Mouse (Mus musculus): Measurements from ENCODE around the gene Pitpnc1.

The Pitpnc1 gene

DNA sequence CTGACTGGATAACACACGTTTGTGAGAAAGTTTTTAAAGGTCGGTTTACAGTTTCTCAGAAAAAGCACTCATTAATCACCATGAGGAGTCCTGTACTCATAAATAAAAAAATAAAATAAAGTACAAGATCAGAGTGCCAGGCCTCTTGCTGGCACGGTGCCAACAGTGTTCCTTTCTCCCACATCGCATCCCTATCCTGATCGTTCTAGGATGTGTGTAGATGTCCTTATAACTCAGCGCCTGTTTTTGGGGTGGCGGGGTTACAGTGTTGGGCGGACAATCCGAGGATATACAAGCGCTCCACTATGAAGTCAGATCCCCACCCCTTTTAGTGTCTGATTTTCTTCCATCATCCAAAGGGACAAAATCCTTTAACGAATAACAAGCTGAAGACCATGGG, 94.7 kb downstream of the Pitpnc1 start:
- DNase-seq (ENCODE audit: low read depth, low spot score): no peak

DNA sequence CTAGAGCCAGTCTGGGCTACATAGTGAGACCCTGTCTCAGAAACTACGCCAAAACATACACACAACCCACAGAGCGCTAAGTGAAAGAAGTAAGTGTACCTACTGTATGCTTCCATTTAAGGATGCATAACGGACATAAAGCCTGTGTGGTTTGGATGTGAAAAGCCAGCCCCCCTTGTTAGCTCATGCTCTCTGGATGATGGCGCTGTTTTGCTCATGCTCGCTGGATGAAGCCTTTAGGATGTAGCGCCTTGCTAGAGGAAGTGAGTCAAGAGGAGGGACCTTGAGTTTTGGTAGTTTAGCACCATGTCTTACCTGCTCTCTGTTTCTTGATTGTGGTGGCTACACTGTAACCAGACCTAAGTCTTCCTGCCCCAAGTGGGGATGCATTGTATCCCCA, 96.9 kb downstream of the Pitpnc1 start:
- DNase-seq (ENCODE audit: low read depth, low spot score): no peak

DNA sequence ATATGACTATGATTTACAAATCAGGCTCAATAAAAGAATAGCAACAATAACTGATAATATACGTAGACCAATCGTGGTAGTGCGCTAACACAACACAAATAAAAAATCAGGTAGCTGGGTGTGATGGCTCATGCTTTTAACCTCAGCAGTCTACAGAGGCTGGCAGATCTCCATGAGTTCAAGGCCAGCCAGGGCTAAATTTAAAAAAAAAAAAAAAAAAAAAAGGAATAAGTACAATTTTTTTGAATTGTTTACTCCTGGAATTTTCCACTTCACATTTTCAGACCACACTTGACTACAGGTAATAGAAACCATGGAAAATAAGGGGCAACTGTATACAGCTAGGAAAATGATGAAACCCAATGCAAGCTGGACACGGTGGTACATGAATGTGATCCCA, 97.3 kb downstream of the Pitpnc1 start:
- no peak for DNase-seq (ENCODE audit: low read depth, low spot score)

DNA sequence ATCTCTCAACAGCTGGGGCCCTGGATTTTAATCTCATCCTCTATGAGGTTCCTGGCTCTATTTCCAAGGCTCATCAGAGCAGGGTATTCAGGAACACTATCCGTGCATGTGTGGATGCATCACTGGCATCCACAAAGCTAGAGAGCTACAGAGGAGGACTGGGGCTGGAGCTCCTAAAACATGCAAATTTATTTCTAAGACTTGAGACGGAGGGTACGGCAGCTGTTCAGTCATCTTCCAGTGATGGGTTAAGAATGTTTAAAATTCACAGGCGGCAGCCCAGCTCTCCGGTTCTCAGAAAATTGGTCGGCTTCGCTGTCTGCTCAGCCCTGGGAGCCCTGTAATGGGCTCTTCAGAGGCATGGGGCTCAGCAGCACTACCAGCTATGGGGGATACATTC, 97.8 kb downstream of the Pitpnc1 start:
- DNase-seq (ENCODE audit: low read depth, low spot score): no peak

- no peak for DNase-seq (ENCODE audit: low read depth, low spot score)
Observed at GRCm38 (mm10) chr11:107370476-107370875, 100.0 kb downstream of the Pitpnc1 start.

DNA sequence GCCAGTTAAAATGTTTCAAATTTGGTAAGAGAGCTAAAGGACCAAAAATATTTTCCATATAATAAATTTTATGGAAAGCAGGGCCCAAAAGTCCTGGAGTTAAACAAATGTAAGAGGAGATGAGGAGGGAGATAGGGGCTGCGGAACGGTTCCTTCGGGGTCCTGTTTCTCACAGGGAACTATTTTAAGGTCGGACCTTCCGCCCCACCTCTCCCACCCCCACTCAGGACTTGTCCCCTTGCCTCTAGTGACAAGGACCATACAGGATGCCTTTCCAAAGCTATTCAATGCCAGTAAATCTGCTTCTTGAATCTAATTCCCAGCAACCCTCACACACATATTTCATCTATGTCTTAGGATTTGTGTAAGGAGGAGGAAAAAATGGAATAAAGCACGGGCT, 100.8 kb downstream of the Pitpnc1 start:
- DNase-seq (ENCODE audit: low read depth, low spot score): peak; percentile 61

GRCm38 (mm10) chr11:107365938-107366712, 104.4 kb downstream of the Pitpnc1 start:
- DNase-seq (ENCODE audit: low read depth, low spot score): peak; percentile 82

DNA sequence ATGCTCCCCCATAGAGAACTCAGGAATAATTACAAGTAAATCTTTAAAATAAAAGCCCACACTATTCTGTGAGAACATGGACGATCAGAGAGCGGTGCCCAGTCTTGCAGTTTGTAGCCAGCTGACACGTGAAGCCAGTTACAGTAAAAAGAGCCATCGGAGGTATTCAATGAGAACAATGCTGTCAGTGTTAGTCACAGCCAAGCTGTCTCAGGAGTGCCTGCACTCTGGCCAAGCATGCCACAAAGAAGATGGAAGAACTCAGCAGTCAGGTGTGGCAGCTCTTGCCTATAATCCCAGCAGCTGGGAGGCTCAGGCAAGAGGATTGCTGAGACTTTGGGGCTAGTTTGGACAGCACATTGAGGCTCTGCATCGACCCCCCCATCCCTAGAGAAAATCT, 111.8 kb downstream of the Pitpnc1 start:
- peak; percentile 59 for DNase-seq (ENCODE audit: low read depth, low spot score)

- DNase-seq (ENCODE audit: low read depth, low spot score): no peak
Observed at GRCm38 (mm10) chr11:107356224-107356623, 114.3 kb downstream of the Pitpnc1 start.

DNA sequence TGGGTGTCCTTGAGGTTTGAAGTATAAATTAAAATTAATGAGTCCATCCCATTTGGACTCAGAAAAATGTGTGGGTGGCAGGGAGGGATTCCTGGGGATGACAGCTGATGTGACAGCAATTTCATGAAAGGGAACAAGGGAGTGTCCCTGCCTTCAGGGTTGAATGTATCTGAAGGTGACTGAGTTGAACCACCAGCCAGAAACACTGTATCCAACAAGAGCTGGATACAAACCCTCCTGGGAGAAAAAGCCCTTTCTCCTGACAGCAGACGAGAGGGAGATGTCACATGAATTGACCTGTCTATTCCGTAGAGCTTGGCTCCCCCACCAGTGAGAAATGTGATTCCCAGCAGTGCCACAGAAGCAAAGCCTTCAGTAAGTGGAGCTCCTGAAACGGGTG, 115.0 kb downstream of the Pitpnc1 start:
- no peak for DNase-seq (ENCODE audit: low read depth, low spot score)

GRCm38 (mm10) chr11:107354499-107355143, 115.9 kb downstream of the Pitpnc1 start:
- DNase-seq (ENCODE audit: low read depth, low spot score): no peak

DNA sequence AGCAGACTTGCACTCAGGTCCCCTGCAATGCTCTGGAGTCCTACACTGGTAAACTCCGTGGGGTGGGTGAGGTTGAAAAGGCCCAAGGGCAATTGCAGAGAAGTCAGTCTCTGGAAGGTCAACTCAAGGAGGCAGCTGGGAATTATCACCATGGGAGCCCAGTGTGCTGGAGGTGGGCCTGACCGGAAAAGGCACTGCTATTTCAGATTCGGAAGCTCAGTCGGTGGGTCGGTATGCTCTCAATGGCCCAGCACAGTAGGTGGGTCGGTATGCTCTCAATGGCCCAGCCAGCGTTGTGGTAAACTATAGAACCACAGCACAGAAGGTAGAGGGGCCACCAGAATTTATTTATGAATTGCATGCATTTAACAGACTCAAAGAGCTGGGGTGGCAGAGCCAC, 117.9 kb downstream of the Pitpnc1 start:
- DNase-seq (ENCODE audit: low read depth, low spot score): peak; percentile 92

GRCm38 (mm10) chr11:107349756-107350155, 120.7 kb downstream of the Pitpnc1 start:
- DNase-seq (ENCODE audit: low read depth, low spot score): peak; percentile 53

GRCm38 (mm10) chr11:107343031-107343430, 127.5 kb downstream of the Pitpnc1 start:
- no peak for DNase-seq (ENCODE audit: low read depth, low spot score)

- DNase-seq (ENCODE audit: low read depth, low spot score): no peak
Observed at GRCm38 (mm10) chr11:107342432-107342831, 128.1 kb downstream of the Pitpnc1 start.

- no peak for DNase-seq (ENCODE audit: low read depth, low spot score)
Observed at GRCm38 (mm10) chr11:107341293-107341692, 129.2 kb downstream of the Pitpnc1 start.

DNA sequence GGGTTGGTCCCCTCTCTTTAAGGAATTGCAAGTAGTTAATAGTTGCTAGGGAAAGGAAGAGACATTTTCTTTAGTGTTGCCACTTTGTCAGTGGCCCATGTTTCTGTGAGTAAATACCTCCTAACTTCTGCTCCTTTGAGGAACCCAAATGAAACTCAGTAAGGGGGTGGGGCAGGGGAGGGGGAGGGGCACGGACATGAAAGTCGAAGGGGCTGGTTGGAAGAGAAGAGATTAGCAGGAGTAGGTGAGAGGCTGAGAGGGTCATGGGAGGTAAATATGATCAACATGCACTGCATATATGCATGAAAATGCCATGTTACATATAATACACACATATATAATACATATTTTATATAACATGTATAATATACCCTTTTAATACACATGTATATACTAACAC, 129.7 kb downstream of the Pitpnc1 start:
- DNase-seq (ENCODE audit: low read depth, low spot score): no peak

GRCm38 (mm10) chr11:107339224-107339805, 131.2 kb downstream of the Pitpnc1 start:
- DNase-seq (ENCODE audit: low read depth, low spot score): peak; percentile 75

- peak; percentile 26 for DNase-seq (ENCODE audit: low read depth, low spot score)
Observed at GRCm38 (mm10) chr11:107337391-107338148, 132.9 kb downstream of the Pitpnc1 start.

DNA sequence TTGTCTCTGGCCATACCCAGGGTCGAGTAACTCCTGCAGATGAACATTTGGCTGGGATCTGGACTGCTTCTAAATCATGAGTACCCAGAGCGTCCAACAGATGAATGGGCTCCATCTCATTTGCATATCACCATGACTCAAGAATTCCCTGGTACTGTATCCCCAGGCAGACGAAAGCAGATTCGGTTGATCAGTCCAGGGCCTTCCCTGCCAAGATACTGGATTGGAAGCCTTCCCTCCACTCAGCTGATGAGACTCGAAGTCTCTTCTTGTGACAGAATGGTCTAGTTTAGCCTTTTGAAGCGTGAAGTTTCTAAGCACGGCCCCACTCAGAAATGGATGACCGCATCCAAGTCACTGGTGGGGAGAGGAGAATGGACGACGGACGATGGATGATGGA, 134.7 kb downstream of the Pitpnc1 start:
- DNase-seq (ENCODE audit: low read depth, low spot score): no peak

DNA sequence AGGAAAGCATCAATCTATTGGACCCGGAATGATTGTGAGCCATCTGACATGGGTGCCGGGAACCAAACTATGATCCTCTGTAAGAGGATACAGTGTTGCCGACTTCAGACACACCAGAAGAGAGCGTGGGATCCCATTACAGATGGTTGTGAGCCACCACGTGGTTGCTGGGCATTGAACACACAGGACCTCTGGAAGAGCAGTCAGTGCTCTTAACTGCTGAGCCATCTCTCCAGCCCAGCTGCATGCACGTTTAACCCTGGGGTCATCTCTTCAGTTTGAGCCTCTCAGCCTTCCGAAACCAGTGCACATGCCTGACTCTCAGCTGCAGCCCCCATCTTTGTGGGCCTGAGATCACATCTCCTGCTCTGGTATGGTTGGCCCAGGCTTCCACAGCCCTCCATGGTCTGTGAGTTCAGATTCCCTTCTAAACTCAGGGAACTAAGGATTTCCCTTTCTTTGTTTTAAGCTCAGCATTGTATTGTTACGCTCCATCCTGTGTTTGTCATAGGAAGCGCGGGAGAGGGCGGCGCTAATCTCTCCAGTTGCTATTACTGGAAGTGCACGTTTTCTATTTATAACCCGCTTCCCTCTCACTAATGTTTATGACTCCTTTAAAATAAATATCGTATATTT, 135.5 kb downstream of the Pitpnc1 start:
- no peak for DNase-seq (ENCODE audit: low read depth, low spot score)

DNA sequence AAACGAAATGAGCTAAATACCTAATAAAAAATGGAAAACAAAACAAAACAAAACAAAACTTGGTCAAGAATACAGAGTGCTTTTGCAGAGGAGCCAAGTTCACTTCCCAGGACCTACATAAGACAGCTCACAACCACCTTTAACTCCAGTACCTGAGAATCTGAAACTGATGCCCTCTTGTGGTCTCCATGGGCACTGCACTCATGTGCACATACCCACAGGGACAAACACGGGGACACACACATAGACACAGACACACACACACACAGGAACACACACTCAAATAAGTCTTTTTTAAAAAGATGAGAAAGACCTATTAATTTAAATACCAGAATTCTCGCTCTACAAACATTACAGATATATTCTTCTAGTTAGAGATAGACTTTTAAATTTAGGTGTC, 137.6 kb downstream of the Pitpnc1 start:
- peak; percentile 83 for DNase-seq (ENCODE audit: low read depth, low spot score)

Measured in ZHBTc4 (cell line).